Mouse (Mus musculus): ENCODE measurements around the gene Krt8. TPM values are rescaled to one million over a fixed set of nuclear protein-coding genes. Genes with fewer than 3 reads are reported as not detected.

Gene Krt8
- polyA plus RNA-seq, 1 experiment, result not detected

DNA sequence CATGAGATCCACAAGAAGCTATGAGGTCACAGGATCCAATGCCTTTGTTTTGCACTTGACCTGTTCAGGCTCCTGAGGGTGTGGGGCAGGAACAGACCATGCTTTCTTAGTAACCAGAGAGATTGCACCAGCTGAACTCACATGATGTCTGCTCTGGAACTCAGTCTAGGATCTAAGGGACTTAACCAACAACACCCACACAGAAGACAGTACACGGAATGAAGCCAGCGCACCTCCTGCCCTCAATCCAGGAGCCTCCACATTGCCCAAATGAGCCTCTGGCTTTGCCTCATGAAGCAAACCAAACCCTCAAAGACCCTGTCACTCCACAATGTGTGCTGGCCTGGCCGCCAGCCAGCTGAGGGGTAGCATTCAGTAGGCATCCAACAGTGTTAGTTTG is 45.4 kb downstream of the Krt8 start:
- Histone ChIP-seq H3K4me1 (ENCODE audit: control insufficient read depth, insufficient read depth, low read length) (no peaks in the 10 kb centered on the region), H3K4me3 (ENCODE audit: insufficient read depth, low read length) (no peak overlapping the region), H3K27ac (ENCODE audit: insufficient read depth, low read length) (no peak overlapping the region)
- TF ChIP-seq CTCF (IDR thresholded peaks at IDR 0.05; ENCODE audit: borderline replicate concordance, insufficient read depth, low read length), result no peak
- no peak for TF ChIP-seq POLR2A (IDR thresholded peaks at IDR 0.05; ENCODE audit: low read depth, low read length)

DNA sequence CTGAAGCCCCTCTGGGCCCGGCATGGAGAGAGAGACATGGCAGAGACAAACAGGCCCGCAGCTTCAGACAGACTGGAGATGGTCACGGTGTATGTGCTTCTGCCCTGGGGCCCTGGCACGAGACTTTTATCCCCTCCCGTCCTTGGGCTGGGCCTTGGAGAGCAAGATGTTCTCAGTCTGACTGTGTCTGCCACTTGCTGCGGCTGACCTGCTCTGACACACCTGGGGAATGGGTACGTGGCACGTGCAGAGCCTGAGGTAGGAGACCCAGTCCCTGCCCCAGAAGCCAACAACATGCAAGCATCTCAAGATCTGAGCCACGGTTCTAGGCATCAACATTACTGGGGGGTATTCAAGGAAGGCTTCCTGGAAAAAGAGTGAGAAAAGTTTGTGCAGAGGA is 50.1 kb downstream of the Krt8 start, which contains the start of gene Krt78:
TSS of gene Krt78 (minus strand) at position 101 of the 400 bp plus-strand sequence.
- Histone ChIP-seq H3K4me1 (ENCODE audit: control insufficient read depth, insufficient read depth, low read length) (no peaks in the 10 kb centered on the region), H3K27ac (ENCODE audit: insufficient read depth, low read length) (no peak within 1 kb of the TSS), H3K4me3 (ENCODE audit: insufficient read depth, low read length) (no peak within 1 kb of the TSS)
- TF ChIP-seq POLR2A (IDR thresholded peaks at IDR 0.05; ENCODE audit: low read depth, low read length), result no peak
- TF ChIP-seq CTCF (IDR thresholded peaks at IDR 0.05; ENCODE audit: borderline replicate concordance, insufficient read depth, low read length), result no peak

DNA sequence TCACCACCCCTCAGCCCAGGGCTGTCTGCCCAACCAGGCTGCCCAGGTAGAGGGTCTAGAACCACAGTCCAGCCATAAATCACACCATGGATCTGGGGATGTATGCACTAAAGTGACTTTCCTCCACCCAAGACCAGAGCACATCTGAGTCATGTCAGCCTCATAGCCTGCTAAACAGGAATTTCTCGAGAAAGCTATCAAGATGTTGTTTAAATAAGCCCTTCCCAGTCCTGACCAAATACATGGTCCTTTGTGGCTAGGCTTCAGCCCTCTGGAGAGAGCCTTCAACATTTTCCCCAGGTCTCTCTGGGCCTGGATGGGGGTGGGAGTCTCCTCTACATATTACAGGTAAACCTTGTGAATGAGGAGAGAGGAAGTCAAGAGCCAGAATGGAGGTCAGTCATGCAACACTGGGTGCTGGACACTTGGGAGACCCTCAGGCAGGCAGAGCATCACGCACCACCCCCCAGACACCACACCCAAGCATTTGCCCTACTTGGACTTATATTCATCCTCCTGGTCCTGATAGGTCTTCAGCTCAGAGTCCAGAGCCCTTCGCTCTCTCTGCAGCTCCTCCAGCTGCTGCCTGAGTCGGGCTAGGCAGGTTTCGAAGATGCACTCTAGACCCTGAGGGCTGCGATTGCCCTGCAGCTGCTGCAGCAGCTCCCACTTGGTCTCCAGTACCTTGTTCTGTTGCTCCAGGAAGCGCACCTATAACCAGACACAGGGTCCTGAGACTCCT is 51.4 kb downstream of the Krt8 start:
- Histone ChIP-seq H3K4me3 (ENCODE audit: insufficient read depth, low read length) (no peak overlapping the region), H3K4me1 (ENCODE audit: control insufficient read depth, insufficient read depth, low read length) (no peaks in the 10 kb centered on the region), H3K27ac (ENCODE audit: insufficient read depth, low read length) (no peak overlapping the region)
- TF ChIP-seq CTCF (IDR thresholded peaks at IDR 0.05; ENCODE audit: borderline replicate concordance, insufficient read depth, low read length), result no peak
- no peak for TF ChIP-seq POLR2A (IDR thresholded peaks at IDR 0.05; ENCODE audit: low read depth, low read length)

Other genes with a start within 250 kb of the Krt8 start
- gene Krt72, start 218.0 kb downstream of the Krt8 start, polyA plus RNA-seq (2011; ENCODE audit: insufficient read length, low read depth, missing spikeins), result not detected in 2 replicates
- gene Krt73, start 202.1 kb downstream of the Krt8 start, polyA plus RNA-seq (2011; ENCODE audit: insufficient read length, low read depth, missing spikeins), result not detected in 2 replicates
- gene Krt2, start 186.3 kb downstream of the Krt8 start, polyA plus RNA-seq (2011; ENCODE audit: insufficient read length, low read depth, missing spikeins), result not detected in 2 replicates
- not detected in 2 replicates for gene Krt1, start 153.7 kb downstream of the Krt8 start, polyA plus RNA-seq (2011; ENCODE audit: insufficient read length, low read depth, missing spikeins)
- gene Krt77, start 134.8 kb downstream of the Krt8 start, polyA plus RNA-seq (2011; ENCODE audit: insufficient read length, low read depth, missing spikeins), result not detected in 2 replicates
- not detected in 2 replicates for gene Krt76, start 111.6 kb downstream of the Krt8 start, polyA plus RNA-seq (2011; ENCODE audit: insufficient read length, low read depth, missing spikeins)
- not detected in 2 replicates for gene Krt4, start 79.7 kb downstream of the Krt8 start, polyA plus RNA-seq (2011; ENCODE audit: insufficient read length, low read depth, missing spikeins)
- gene Krt79, start 64.2 kb downstream of the Krt8 start, polyA plus RNA-seq (2011; ENCODE audit: insufficient read length, low read depth, missing spikeins), result not detected in 2 replicates
- gene Krt78, start 50.2 kb downstream of the Krt8 start, polyA plus RNA-seq (2011; ENCODE audit: insufficient read length, low read depth, missing spikeins), result not detected in 2 replicates
- 1.6 and 8.2 TPM in 2 replicates for gene Krt18, start 23.7 kb upstream of the Krt8 start, polyA plus RNA-seq (2011; ENCODE audit: insufficient read length, low read depth, missing spikeins)
- gene Eif4b, start 69.3 kb upstream of the Krt8 start, polyA plus RNA-seq (2011; ENCODE audit: insufficient read length, low read depth, missing spikeins), result 309 and 317 TPM in 2 replicates
- gene Tns2, start 95.9 kb upstream of the Krt8 start, polyA plus RNA-seq (2011; ENCODE audit: insufficient read length, low read depth, missing spikeins), result 61.8 and 71.1 TPM in 2 replicates
- gene Spryd3, start 131.8 kb upstream of the Krt8 start, polyA plus RNA-seq (2011; ENCODE audit: insufficient read length, low read depth, missing spikeins), result 35.5 and 36.0 TPM in 2 replicates
- gene Igfbp6, start 139.9 kb upstream of the Krt8 start, polyA plus RNA-seq (2011; ENCODE audit: insufficient read length, low read depth, missing spikeins), result 43.0 and 55.0 TPM in 2 replicates
- gene Soat2, start 146.0 kb upstream of the Krt8 start, polyA plus RNA-seq (2011; ENCODE audit: insufficient read length, low read depth, missing spikeins), result 1.3 and 2.6 TPM in 2 replicates
- gene Zfp740, start 198.8 kb upstream of the Krt8 start, polyA plus RNA-seq (2011; ENCODE audit: insufficient read length, low read depth, missing spikeins), result 40.9 and 49.5 TPM in 2 replicates
- 36.5 and 42.7 TPM in 2 replicates for gene Csad, start 200.2 kb upstream of the Krt8 start, polyA plus RNA-seq (2011; ENCODE audit: insufficient read length, low read depth, missing spikeins)
- 0.51 TPM in 1 of 2 replicates, not detected in the other for gene Itgb7, start 227.5 kb upstream of the Krt8 start, polyA plus RNA-seq (2011; ENCODE audit: insufficient read length, low read depth, missing spikeins)

All from embryonic fibroblast, embryonic 13.5 days (primary cell).